Mouse (Mus musculus): ENCODE measurements around the gene Rptor. TPM values are rescaled to one million over a fixed set of nuclear protein-coding genes. Genes with fewer than 3 reads are reported as not detected.
A peak's percentile ranks its signal among the peaks of the same experiment; 100 is the strongest.

The Rptor gene
- polyA plus RNA-seq, 1 experiment from 2014 or later, result 3.9 TPM

GRCm38 (mm10) chr11:119593966-119594365 lies 8.7 kb upstream of the Rptor start:
- Histone ChIP-seq H3K4me1 (ENCODE audit: control insufficient read depth, low read depth, low read length) (no peaks in the 10 kb centered on the region), H3K27me3 (ENCODE audit: control insufficient read depth, insufficient read depth, low read depth, low read length) (peaks cover 8% of the 10 kb centered on the region), H3K27ac (ENCODE audit: low read length) (no peak overlapping the region), H3K4me3 (ENCODE audit: low read depth, low read length) (no peak overlapping the region), H3K4me2 (ENCODE audit: low read depth, low read length) (no peak overlapping the region), H3K36me3 (ENCODE audit: control insufficient read depth, insufficient read depth) (no peaks in the 10 kb centered on the region), H3K9me3 (replicated peaks; ENCODE audit: control insufficient read depth, low read length) (no peaks in the 10 kb centered on the region), H3K9ac (ENCODE audit: low read depth, low read length) (no peak overlapping the region)
- 18% methylated on average over 3 of the region's 3 CpGs for WGBS (ENCODE audit: insufficient replicate concordance)
- ATAC-seq (ENCODE audit: low read depth), result no peak

- Histone ChIP-seq H3K27ac (ENCODE audit: low read length) (no peak overlapping the region), H3K36me3 (ENCODE audit: control insufficient read depth, insufficient read depth) (no peaks in the 10 kb centered on the region), H3K4me1 (ENCODE audit: control insufficient read depth, low read depth, low read length) (peaks cover 3% of the 10 kb centered on the region), H3K4me3 (ENCODE audit: low read depth, low read length) (no peak overlapping the region), H3K9ac (ENCODE audit: low read depth, low read length) (no peak overlapping the region), H3K9me3 (replicated peaks; ENCODE audit: control insufficient read depth, low read length) (no peaks in the 10 kb centered on the region), H3K27me3 (ENCODE audit: control insufficient read depth, insufficient read depth, low read depth, low read length) (no peaks in the 10 kb centered on the region), H3K4me2 (ENCODE audit: low read depth, low read length) (no peak overlapping the region)
- 33% methylated on average over 3 of the region's 3 CpGs for WGBS (ENCODE audit: insufficient replicate concordance)
- no peak for ATAC-seq (ENCODE audit: low read depth)
These were observed 3.8 kb upstream of the Rptor start for GRCm38 (mm10) chr11:119598856-119599255.

GRCm38 (mm10) chr11:119600286-119600685 lies 2.4 kb upstream of the Rptor start:
- no peak for ATAC-seq (ENCODE audit: low read depth)
- Histone ChIP-seq H3K4me3 (ENCODE audit: low read depth, low read length) (no peak overlapping the region), H3K9me3 (replicated peaks; ENCODE audit: control insufficient read depth, low read length) (no peaks in the 10 kb centered on the region), H3K36me3 (ENCODE audit: control insufficient read depth, insufficient read depth) (no peaks in the 10 kb centered on the region), H3K4me1 (ENCODE audit: control insufficient read depth, low read depth, low read length) (peaks cover 12% of the 10 kb centered on the region), H3K4me2 (ENCODE audit: low read depth, low read length) (no peak overlapping the region), H3K27me3 (ENCODE audit: control insufficient read depth, insufficient read depth, low read depth, low read length) (no peaks in the 10 kb centered on the region), H3K27ac (ENCODE audit: low read length) (no peak overlapping the region), H3K9ac (ENCODE audit: low read depth, low read length) (no peak overlapping the region)
- WGBS (ENCODE audit: insufficient replicate concordance), result 60% methylated on average over 1 of the region's 1 CpGs

- Histone ChIP-seq H3K27me3 (ENCODE audit: control insufficient read depth, insufficient read depth, low read depth, low read length) (no peaks in the 10 kb centered on the region), H3K27ac (ENCODE audit: low read length) (no peak overlapping the region)
- 31% methylated on average over 10 of the region's 10 CpGs for WGBS (ENCODE audit: insufficient replicate concordance)
These were observed 466 bp upstream of the Rptor start for GRCm38 (mm10) chr11:119602177-119602700.

GRCm38 (mm10) chr11:119603527-119603905 lies 811 bp downstream of the Rptor start:
- WGBS (ENCODE audit: insufficient replicate concordance), result under 1% methylated on average over 30 of the region's 30 CpGs
- H3K27ac ChIP-seq (ENCODE audit: low read length), result 0 out of 2 replicates have a peak overlapping the region, but pooled peaks have one; percentile 42
- no peak for ATAC-seq (ENCODE audit: low read depth)

More at GRCm38 (mm10) chr11:119602177-119602700, 466 bp upstream of the Rptor start:
- ATAC-seq (ENCODE audit: low read depth), result no peak
- Histone ChIP-seq H3K9ac (ENCODE audit: low read depth, low read length) (no peak overlapping the region), H3K4me1 (ENCODE audit: control insufficient read depth, low read depth, low read length) (peaks cover 12% of the 10 kb centered on the region), H3K4me2 (ENCODE audit: low read depth, low read length) (peak overlapping the region; percentile 52), H3K4me3 (ENCODE audit: low read depth, low read length) (peak overlapping the region; percentile 85), H3K36me3 (ENCODE audit: control insufficient read depth, insufficient read depth) (no peaks in the 10 kb centered on the region), H3K9me3 (replicated peaks; ENCODE audit: control insufficient read depth, low read length) (no peaks in the 10 kb centered on the region)

GRCm38 (mm10) chr11:119607464-119607863 lies 4.8 kb downstream of the Rptor start:
- no peaks in the 10 kb centered on the region for H3K9me3 ChIP-seq (replicated peaks; ENCODE audit: control insufficient read depth, low read length)
- peaks cover 12% of the 10 kb centered on the region for H3K4me1 ChIP-seq (ENCODE audit: control insufficient read depth, low read depth, low read length)
- H3K36me3 ChIP-seq (ENCODE audit: control insufficient read depth, insufficient read depth), result no peaks in the 10 kb centered on the region
- no peak for ATAC-seq (ENCODE audit: low read depth)
- H3K4me2 ChIP-seq (ENCODE audit: low read depth, low read length), result no peak overlapping the region
- WGBS (ENCODE audit: insufficient replicate concordance), result 75% methylated on average over 5 of the region's 5 CpGs
- H3K27ac ChIP-seq (ENCODE audit: low read length), result no peak overlapping the region
- H3K9ac ChIP-seq (ENCODE audit: low read depth, low read length), result no peak overlapping the region
- H3K27me3 ChIP-seq (ENCODE audit: control insufficient read depth, insufficient read depth, low read depth, low read length), result no peaks in the 10 kb centered on the region
- H3K4me3 ChIP-seq (ENCODE audit: low read depth, low read length), result no peak overlapping the region

More at GRCm38 (mm10) chr11:119603527-119603905, 811 bp downstream of the Rptor start:
- peaks cover 12% of the 10 kb centered on the region for H3K4me1 ChIP-seq (ENCODE audit: control insufficient read depth, low read depth, low read length)
- no peaks in the 10 kb centered on the region for H3K36me3 ChIP-seq (ENCODE audit: control insufficient read depth, insufficient read depth)
- peak overlapping the region; percentile 92 for H3K9ac ChIP-seq (ENCODE audit: low read depth, low read length)
- peak overlapping the region; percentile 85 for H3K4me3 ChIP-seq (ENCODE audit: low read depth, low read length)
- peak overlapping the region; percentile 75 for H3K4me2 ChIP-seq (ENCODE audit: low read depth, low read length)
- H3K27me3 ChIP-seq (ENCODE audit: control insufficient read depth, insufficient read depth, low read depth, low read length), result no peaks in the 10 kb centered on the region
- no peaks in the 10 kb centered on the region for H3K9me3 ChIP-seq (replicated peaks; ENCODE audit: control insufficient read depth, low read length)

- Histone ChIP-seq H3K36me3 (ENCODE audit: control insufficient read depth, insufficient read depth) (no peaks in the 10 kb centered on the region), H3K4me3 (ENCODE audit: low read depth, low read length) (no peak overlapping the region), H3K9me3 (replicated peaks; ENCODE audit: control insufficient read depth, low read length) (no peaks in the 10 kb centered on the region), H3K27ac (ENCODE audit: low read length) (no peak overlapping the region), H3K4me1 (ENCODE audit: control insufficient read depth, low read depth, low read length) (no peaks in the 10 kb centered on the region), H3K27me3 (ENCODE audit: control insufficient read depth, insufficient read depth, low read depth, low read length) (no peaks in the 10 kb centered on the region), H3K4me2 (ENCODE audit: low read depth, low read length) (no peak overlapping the region), H3K9ac (ENCODE audit: low read depth, low read length) (no peak overlapping the region)
- 93% methylated on average over 6 of the region's 6 CpGs for WGBS (ENCODE audit: insufficient replicate concordance)
- ATAC-seq (ENCODE audit: low read depth), result no peak
These were observed 8.8 kb downstream of the Rptor start for GRCm38 (mm10) chr11:119611496-119611895.

- H3K9me3 ChIP-seq (replicated peaks; ENCODE audit: control insufficient read depth, low read length), result no peaks in the 10 kb centered on the region
- ATAC-seq (ENCODE audit: low read depth), result no peak
- 83% methylated on average over 3 of the region's 3 CpGs for WGBS (ENCODE audit: insufficient replicate concordance)
These were observed 9.5 kb downstream of the Rptor start for GRCm38 (mm10) chr11:119612179-119612578.

GRCm38 (mm10) chr11:119615087-119615486 lies 12.4 kb downstream of the Rptor start:
- Histone ChIP-seq H3K4me3 (ENCODE audit: low read depth, low read length) (no peak overlapping the region), H3K27ac (ENCODE audit: low read length) (no peak overlapping the region), H3K9ac (ENCODE audit: low read depth, low read length) (no peak overlapping the region), H3K4me1 (ENCODE audit: control insufficient read depth, low read depth, low read length) (no peaks in the 10 kb centered on the region), H3K9me3 (replicated peaks; ENCODE audit: control insufficient read depth, low read length) (no peaks in the 10 kb centered on the region), H3K4me2 (ENCODE audit: low read depth, low read length) (no peak overlapping the region), H3K27me3 (ENCODE audit: control insufficient read depth, insufficient read depth, low read depth, low read length) (no peaks in the 10 kb centered on the region), H3K36me3 (ENCODE audit: control insufficient read depth, insufficient read depth) (no peaks in the 10 kb centered on the region)
- 73% methylated on average over 7 of the region's 7 CpGs for WGBS (ENCODE audit: insufficient replicate concordance)
- no peak for ATAC-seq (ENCODE audit: low read depth)

More at GRCm38 (mm10) chr11:119612179-119612578, 9.5 kb downstream of the Rptor start:
- Histone ChIP-seq H3K4me1 (ENCODE audit: control insufficient read depth, low read depth, low read length) (no peaks in the 10 kb centered on the region), H3K4me2 (ENCODE audit: low read depth, low read length) (no peak overlapping the region), H3K27ac (ENCODE audit: low read length) (no peak overlapping the region), H3K27me3 (ENCODE audit: control insufficient read depth, insufficient read depth, low read depth, low read length) (no peaks in the 10 kb centered on the region), H3K4me3 (ENCODE audit: low read depth, low read length) (no peak overlapping the region), H3K9ac (ENCODE audit: low read depth, low read length) (no peak overlapping the region), H3K36me3 (ENCODE audit: control insufficient read depth, insufficient read depth) (no peaks in the 10 kb centered on the region)

All from liver, embryonic 16.5 days (tissue).